Mouse (Mus musculus): ENCODE data around the gene Fam222a.

GRCm38 (mm10) chr5:114584293-114585104, 16.7 kb downstream of the Fam222a start:
- no peak for TF ChIP-seq POLR2A (IDR thresholded peaks at IDR 0.05; ENCODE audit: low read depth, low read length)
- no peak for TF ChIP-seq CTCF (IDR thresholded peaks at IDR 0.05; ENCODE audit: extremely low read depth, insufficient read length, insufficient replicate concordance, low read depth, low read length)

Data from small intestine, adult 2 months (tissue).